Mouse (Mus musculus): ENCODE data around the gene Tmcc1. TPM values are rescaled to one million over a fixed set of nuclear protein-coding genes. Genes with fewer than 3 reads are reported as not detected.
"Not testable (repeated sequence)": the region's sequence is repeated elsewhere in the genome, so short reads cannot be mapped to it uniquely, and the experiment has no call there.

The Tmcc1 gene
- polyA plus RNA-seq, 1 experiment = 97.7 TPM

- no peaks in the 10 kb centered on the region for H3K36me3 ChIP-seq (ENCODE audit: control insufficient read depth, insufficient read depth, low read length)
- no peaks in the 10 kb centered on the region for H3K27me3 ChIP-seq (ENCODE audit: control insufficient read depth, insufficient read depth, low read length)
- H3K4me3 ChIP-seq (ENCODE audit: control insufficient read depth, low read depth, low read length) = no peak overlapping the region
- H3K27ac ChIP-seq (ENCODE audit: control insufficient read depth, insufficient read depth, low read depth, low read length) = no peak overlapping the region
- TF ChIP-seq POLR2A (IDR thresholded peaks at IDR 0.05; ENCODE audit: control insufficient read depth, low read depth, low read length) = no peak
- H3K4me1 ChIP-seq (ENCODE audit: control insufficient read depth, insufficient read depth, low read length) = no peaks in the 10 kb centered on the region
Measured at GRCm38 (mm10) chr6:116077608-116078007, 115.7 kb downstream of the Tmcc1 start.

DNA sequence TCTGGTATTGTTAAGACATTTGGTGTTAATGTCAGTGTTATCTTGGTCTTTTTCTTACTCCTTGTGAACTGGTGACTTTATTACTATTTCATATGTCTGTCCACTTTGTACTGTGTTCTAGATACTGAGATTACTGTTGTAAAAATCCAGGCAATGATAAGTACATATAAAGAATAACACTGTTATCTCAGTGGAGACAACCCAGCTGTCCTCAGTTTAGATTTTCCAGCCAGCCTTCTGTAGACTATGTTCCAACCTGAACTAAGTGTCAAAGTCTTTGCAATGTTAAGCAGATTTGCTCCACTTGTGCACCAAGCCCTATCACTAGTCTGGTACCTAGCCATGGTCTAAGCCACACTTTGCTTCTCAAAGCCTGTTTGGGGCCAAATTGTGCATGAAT lies 118.4 kb downstream of the Tmcc1 start:
- no peaks in the 10 kb centered on the region for H3K4me1 ChIP-seq (ENCODE audit: control insufficient read depth, insufficient read depth, low read length)
- no peak overlapping the region for H3K4me3 ChIP-seq (ENCODE audit: control insufficient read depth, low read depth, low read length)
- H3K36me3 ChIP-seq (ENCODE audit: control insufficient read depth, insufficient read depth, low read length) = no peaks in the 10 kb centered on the region
- no peak for TF ChIP-seq CTCF (IDR thresholded peaks at IDR 0.05; ENCODE audit: control insufficient read depth, insufficient read depth, insufficient replicate concordance, low read depth, low read length)
- no peaks in the 10 kb centered on the region for H3K27me3 ChIP-seq (ENCODE audit: control insufficient read depth, insufficient read depth, low read length)
- no peak overlapping the region for H3K27ac ChIP-seq (ENCODE audit: control insufficient read depth, insufficient read depth, low read depth, low read length)

GRCm38 (mm10) chr6:116073610-116074009 lies 119.7 kb downstream of the Tmcc1 start:
- Histone ChIP-seq H3K27ac (ENCODE audit: control insufficient read depth, insufficient read depth, low read depth, low read length) (no peak overlapping the region), H3K4me3 (ENCODE audit: control insufficient read depth, low read depth, low read length) (no peak overlapping the region), H3K27me3 (ENCODE audit: control insufficient read depth, insufficient read depth, low read length) (no peaks in the 10 kb centered on the region), H3K4me1 (ENCODE audit: control insufficient read depth, insufficient read depth, low read length) (no peaks in the 10 kb centered on the region), H3K36me3 (ENCODE audit: control insufficient read depth, insufficient read depth, low read length) (no peaks in the 10 kb centered on the region)
- no peak for TF ChIP-seq CTCF (IDR thresholded peaks at IDR 0.05; ENCODE audit: control insufficient read depth, insufficient read depth, insufficient replicate concordance, low read depth, low read length)
- no peak for TF ChIP-seq POLR2A (IDR thresholded peaks at IDR 0.05; ENCODE audit: control insufficient read depth, low read depth, low read length)

DNA sequence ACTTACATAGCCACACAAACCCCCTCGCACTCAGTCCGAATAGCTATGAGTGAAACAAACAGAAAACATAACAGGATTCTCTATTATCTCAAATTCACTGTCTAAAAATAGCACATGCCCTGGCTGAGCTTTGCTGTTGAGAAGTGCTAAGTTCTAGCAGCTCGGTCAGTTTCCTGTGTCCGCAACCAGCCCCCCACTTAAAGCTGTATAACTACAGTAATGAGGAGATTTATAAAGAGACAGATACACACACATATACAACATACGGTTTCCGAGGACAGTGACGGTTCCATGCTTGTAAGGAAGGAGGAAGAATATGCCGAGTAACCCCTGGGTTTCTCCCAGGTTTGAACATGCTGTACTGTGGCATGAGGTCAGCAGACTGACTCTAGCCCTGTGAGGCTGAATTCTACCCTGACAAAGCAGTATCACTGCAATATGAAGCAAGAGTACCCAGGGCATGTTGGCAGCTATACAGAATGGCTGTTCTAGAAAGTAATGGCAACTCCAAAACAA lies 120.5 kb downstream of the Tmcc1 start:
- Histone ChIP-seq H3K4me1 (ENCODE audit: control insufficient read depth, insufficient read depth, low read length) (no peaks in the 10 kb centered on the region), H3K27ac (ENCODE audit: control insufficient read depth, insufficient read depth, low read depth, low read length) (no peak overlapping the region), H3K27me3 (ENCODE audit: control insufficient read depth, insufficient read depth, low read length) (no peaks in the 10 kb centered on the region), H3K4me3 (ENCODE audit: control insufficient read depth, low read depth, low read length) (no peak overlapping the region), H3K36me3 (ENCODE audit: control insufficient read depth, insufficient read depth, low read length) (no peaks in the 10 kb centered on the region)
- TF ChIP-seq CTCF (IDR thresholded peaks at IDR 0.05; ENCODE audit: control insufficient read depth, insufficient read depth, insufficient replicate concordance, low read depth, low read length) (no peak), POLR2A (IDR thresholded peaks at IDR 0.05; ENCODE audit: control insufficient read depth, low read depth, low read length) (no peak)

DNA sequence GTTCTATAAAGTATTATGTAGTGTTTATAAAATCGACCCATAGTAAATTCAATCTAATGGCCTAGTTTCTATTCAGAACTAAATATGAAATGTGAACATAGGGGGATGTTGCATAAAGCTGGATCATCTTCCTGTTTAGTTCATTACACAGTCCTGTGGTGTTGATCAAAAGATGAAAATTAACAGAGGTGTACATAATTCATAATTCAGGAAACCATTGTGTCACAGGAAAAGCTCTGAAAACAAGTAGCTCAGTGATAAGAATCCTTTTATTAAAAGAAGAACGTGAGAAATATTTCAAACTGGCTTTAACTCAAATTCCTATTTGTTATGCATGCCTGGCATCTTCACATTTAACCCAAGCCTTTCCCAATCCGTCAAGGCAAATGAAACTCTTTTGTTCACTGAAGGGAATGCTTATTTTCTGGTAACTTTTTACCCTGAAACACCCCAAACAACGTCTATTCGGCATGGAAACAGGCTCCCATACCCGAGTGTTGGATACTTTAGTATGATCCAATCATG lies 121.0 kb downstream of the Tmcc1 start:
- Histone ChIP-seq H3K27ac (ENCODE audit: control insufficient read depth, insufficient read depth, low read depth, low read length) (no peak overlapping the region), H3K27me3 (ENCODE audit: control insufficient read depth, insufficient read depth, low read length) (no peaks in the 10 kb centered on the region), H3K4me3 (ENCODE audit: control insufficient read depth, low read depth, low read length) (no peak overlapping the region), H3K4me1 (ENCODE audit: control insufficient read depth, insufficient read depth, low read length) (no peaks in the 10 kb centered on the region), H3K36me3 (ENCODE audit: control insufficient read depth, insufficient read depth, low read length) (no peaks in the 10 kb centered on the region)
- TF ChIP-seq POLR2A (IDR thresholded peaks at IDR 0.05; ENCODE audit: control insufficient read depth, low read depth, low read length) (no peak), CTCF (IDR thresholded peaks at IDR 0.05; ENCODE audit: control insufficient read depth, insufficient read depth, insufficient replicate concordance, low read depth, low read length) (no peak)

DNA sequence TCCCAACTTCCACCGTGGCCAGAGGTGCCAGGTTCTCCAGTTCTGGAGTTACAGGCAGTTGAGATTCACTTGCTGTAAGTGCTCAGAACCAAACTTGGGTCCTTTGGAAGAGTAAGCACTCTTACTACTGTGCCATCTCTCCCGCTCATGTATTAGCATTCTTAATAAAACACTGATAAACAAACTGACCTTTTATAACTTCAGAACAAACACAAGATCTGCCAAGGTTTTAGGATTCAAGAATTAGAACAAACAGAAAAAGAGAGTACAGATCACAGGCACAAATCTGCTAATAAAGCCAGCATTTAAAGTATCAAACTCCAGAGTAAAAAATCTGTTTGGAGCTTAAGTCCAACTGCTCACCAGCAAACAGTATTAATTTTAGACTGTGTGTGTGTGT lies 121.5 kb downstream of the Tmcc1 start:
- H3K27ac ChIP-seq (ENCODE audit: control insufficient read depth, insufficient read depth, low read depth, low read length) = no peak overlapping the region
- H3K36me3 ChIP-seq (ENCODE audit: control insufficient read depth, insufficient read depth, low read length) = no peaks in the 10 kb centered on the region
- H3K27me3 ChIP-seq (ENCODE audit: control insufficient read depth, insufficient read depth, low read length) = no peaks in the 10 kb centered on the region
- no peak overlapping the region for H3K4me3 ChIP-seq (ENCODE audit: control insufficient read depth, low read depth, low read length)
- TF ChIP-seq CTCF (IDR thresholded peaks at IDR 0.05; ENCODE audit: control insufficient read depth, insufficient read depth, insufficient replicate concordance, low read depth, low read length) (no peak), POLR2A (IDR thresholded peaks at IDR 0.05; ENCODE audit: control insufficient read depth, low read depth, low read length) (no peak)
- H3K4me1 ChIP-seq (ENCODE audit: control insufficient read depth, insufficient read depth, low read length) = no peaks in the 10 kb centered on the region

DNA sequence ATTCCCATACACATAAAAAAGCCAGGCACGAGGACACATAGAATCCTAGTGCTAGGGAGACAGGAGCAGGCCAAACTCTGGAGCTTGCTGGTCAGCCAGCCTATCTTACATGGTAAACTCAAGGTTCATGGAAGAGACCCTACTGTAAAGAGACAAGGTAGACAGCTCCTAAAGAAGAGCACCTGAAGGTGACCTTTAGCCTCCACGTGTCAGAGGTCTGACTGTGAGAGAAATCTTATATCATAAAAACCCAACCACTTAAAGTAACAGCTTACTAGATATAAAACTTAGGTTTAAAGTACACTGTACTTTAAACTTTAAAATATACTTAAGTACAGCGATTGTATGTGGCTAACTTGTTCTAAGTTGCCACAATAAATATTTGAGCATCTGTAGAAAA lies 122.7 kb downstream of the Tmcc1 start:
- no peaks in the 10 kb centered on the region for H3K36me3 ChIP-seq (ENCODE audit: control insufficient read depth, insufficient read depth, low read length)
- H3K4me1 ChIP-seq (ENCODE audit: control insufficient read depth, insufficient read depth, low read length) = no peaks in the 10 kb centered on the region
- no peak for TF ChIP-seq POLR2A (IDR thresholded peaks at IDR 0.05; ENCODE audit: control insufficient read depth, low read depth, low read length)
- TF ChIP-seq CTCF (IDR thresholded peaks at IDR 0.05; ENCODE audit: control insufficient read depth, insufficient read depth, insufficient replicate concordance, low read depth, low read length) = no peak
- H3K27ac ChIP-seq (ENCODE audit: control insufficient read depth, insufficient read depth, low read depth, low read length) = no peak overlapping the region
- H3K27me3 ChIP-seq (ENCODE audit: control insufficient read depth, insufficient read depth, low read length) = no peaks in the 10 kb centered on the region
- no peak overlapping the region for H3K4me3 ChIP-seq (ENCODE audit: control insufficient read depth, low read depth, low read length)

DNA sequence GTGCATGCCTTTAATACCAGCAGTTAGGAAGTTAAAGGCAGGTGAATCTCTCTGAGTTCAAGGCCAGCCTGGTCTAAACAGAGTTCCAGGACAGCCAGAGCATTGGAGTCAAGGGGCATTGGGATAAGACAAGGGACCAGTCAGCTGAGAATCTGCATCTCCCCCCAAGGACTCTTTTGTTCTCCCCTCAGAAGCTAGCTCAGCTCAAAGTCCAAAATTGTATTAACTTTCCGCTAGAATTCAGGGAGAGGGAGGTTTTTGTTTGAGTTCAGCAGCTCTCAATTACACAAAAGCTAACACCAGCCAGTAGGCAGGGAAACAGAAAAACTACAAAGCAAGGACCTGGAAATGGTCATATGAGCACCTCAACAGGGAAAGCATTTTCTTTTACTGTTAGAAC lies 129.8 kb downstream of the Tmcc1 start:
- Histone ChIP-seq H3K4me3 (ENCODE audit: control insufficient read depth, low read depth, low read length) (no peak overlapping the region), H3K36me3 (ENCODE audit: control insufficient read depth, insufficient read depth, low read length) (no peaks in the 10 kb centered on the region), H3K27ac (ENCODE audit: control insufficient read depth, insufficient read depth, low read depth, low read length) (no peak overlapping the region), H3K27me3 (ENCODE audit: control insufficient read depth, insufficient read depth, low read length) (no peaks in the 10 kb centered on the region), H3K4me1 (ENCODE audit: control insufficient read depth, insufficient read depth, low read length) (no peaks in the 10 kb centered on the region)
- no peak for TF ChIP-seq POLR2A (IDR thresholded peaks at IDR 0.05; ENCODE audit: control insufficient read depth, low read depth, low read length)
- no peak for TF ChIP-seq CTCF (IDR thresholded peaks at IDR 0.05; ENCODE audit: control insufficient read depth, insufficient read depth, insufficient replicate concordance, low read depth, low read length)

- not testable (repeated sequence) for H3K36me3 ChIP-seq (ENCODE audit: control insufficient read depth, insufficient read depth, low read length); H3K4me1 ChIP-seq (ENCODE audit: control insufficient read depth, insufficient read depth, low read length); H3K27me3 ChIP-seq (ENCODE audit: control insufficient read depth, insufficient read depth, low read length); H3K27ac ChIP-seq (ENCODE audit: control insufficient read depth, insufficient read depth, low read depth, low read length); H3K4me3 ChIP-seq (ENCODE audit: control insufficient read depth, low read depth, low read length)
Measured at GRCm38 (mm10) chr6:116059542-116059941, 133.7 kb downstream of the Tmcc1 start.

Data from testis, adult 2 months (tissue).